Mouse (Mus musculus): ENCODE results near the gene Slc27a1.

- peak; percentile 67 for TF ChIP-seq POLR2A (IDR thresholded peaks at IDR 0.05; ENCODE audit: low read depth, low read length)
- no peak for TF ChIP-seq CTCF (IDR thresholded peaks at IDR 0.05; ENCODE audit: borderline replicate concordance, insufficient read depth, low read length)
Measured at GRCm38 (mm10) chr8:71537028-71537867, 31.4 kb upstream of the Slc27a1 start, which contains the start of gene Bst2.
